Mouse (Mus musculus) forebrain, embryonic 13.5 days (tissue): Measurements from ENCODE around the gene Marcksl1. TPM values are rescaled to one million over a fixed set of nuclear protein-coding genes. Genes with fewer than 3 reads are reported as not detected.

Experiments used
- ATAC-seq: fragments of 200-750 bp; cut with Nextera tagmentation; 2 replicates; pipeline ENCODE4 v1.8.0; 2017
- H3K27ac ChIP-seq: fragments of 300-500 bp; sonication (generic); 2 replicates; pipeline ENCODE4 v1.5.1; 2015; ENCODE audit warnings: inconsistent platforms, mild to moderate bottlenecking, moderate library complexity
- H3K27me3 ChIP-seq: fragments of 300-500 bp; sonication (generic); 2 replicates; pipeline ENCODE4 v1.6.1; 2015; ENCODE audit warnings: mild to moderate bottlenecking, inconsistent platforms
- H3K36me3 ChIP-seq: fragments of 300-500 bp; sonication (generic); 2 replicates; pipeline ENCODE4 v1.6.1; 2015; ENCODE audit warnings: mild to moderate bottlenecking, inconsistent platforms; ENCODE audit not compliant: poor library complexity, severe bottlenecking
- H3K4me1 ChIP-seq: fragments of 300-500 bp; sonication (generic); 2 replicates; pipeline ENCODE4 v1.6.1; 2015; ENCODE audit warnings: inconsistent platforms
- H3K4me2 ChIP-seq: fragments of 300-500 bp; sonication (generic); 2 replicates; pipeline ENCODE4 v1.6.1; 2015; ENCODE audit warnings: inconsistent platforms, mild to moderate bottlenecking, moderate library complexity
- H3K4me3 ChIP-seq: fragments of 300-500 bp; sonication (generic); 2 replicates; pipeline ENCODE4 v1.5.1; 2015; ENCODE audit warnings: mild to moderate bottlenecking, inconsistent platforms
- H3K9ac ChIP-seq: fragments of 300-500 bp; sonication (generic); 2 replicates; pipeline ENCODE4 v1.6.1; 2015; ENCODE audit warnings: mild to moderate bottlenecking, inconsistent platforms
- H3K9me3 ChIP-seq: fragments of 300-500 bp; sonication (generic); replicated peaks from 2 replicates; pipeline ENCODE4 v1.6.1; 2016; ENCODE audit warnings: inconsistent platforms
- WGBS: fragments of 180-500 bp; shearing (Covaris S2); methylation state at CpG from one replicate; pipeline ENCODE4 v1.1.7; 2015; 5-methylcytosine and 5-hydroxymethylcytosine counted together
- polyA plus RNA-seq: library from polyadenylated mRNA; unstranded; fragments of >200 nt; fragmentation: Nextera tagmentation; extraction: Ambion mirVana; gene quantifications from 2 replicates; pipeline ENCODE4 v1.2.1, GENCODE M21; 2015

Marcksl1 gene
- polyA plus RNA-seq, 1 experiment from 2014 or later = 1,774 TPM

DNA sequence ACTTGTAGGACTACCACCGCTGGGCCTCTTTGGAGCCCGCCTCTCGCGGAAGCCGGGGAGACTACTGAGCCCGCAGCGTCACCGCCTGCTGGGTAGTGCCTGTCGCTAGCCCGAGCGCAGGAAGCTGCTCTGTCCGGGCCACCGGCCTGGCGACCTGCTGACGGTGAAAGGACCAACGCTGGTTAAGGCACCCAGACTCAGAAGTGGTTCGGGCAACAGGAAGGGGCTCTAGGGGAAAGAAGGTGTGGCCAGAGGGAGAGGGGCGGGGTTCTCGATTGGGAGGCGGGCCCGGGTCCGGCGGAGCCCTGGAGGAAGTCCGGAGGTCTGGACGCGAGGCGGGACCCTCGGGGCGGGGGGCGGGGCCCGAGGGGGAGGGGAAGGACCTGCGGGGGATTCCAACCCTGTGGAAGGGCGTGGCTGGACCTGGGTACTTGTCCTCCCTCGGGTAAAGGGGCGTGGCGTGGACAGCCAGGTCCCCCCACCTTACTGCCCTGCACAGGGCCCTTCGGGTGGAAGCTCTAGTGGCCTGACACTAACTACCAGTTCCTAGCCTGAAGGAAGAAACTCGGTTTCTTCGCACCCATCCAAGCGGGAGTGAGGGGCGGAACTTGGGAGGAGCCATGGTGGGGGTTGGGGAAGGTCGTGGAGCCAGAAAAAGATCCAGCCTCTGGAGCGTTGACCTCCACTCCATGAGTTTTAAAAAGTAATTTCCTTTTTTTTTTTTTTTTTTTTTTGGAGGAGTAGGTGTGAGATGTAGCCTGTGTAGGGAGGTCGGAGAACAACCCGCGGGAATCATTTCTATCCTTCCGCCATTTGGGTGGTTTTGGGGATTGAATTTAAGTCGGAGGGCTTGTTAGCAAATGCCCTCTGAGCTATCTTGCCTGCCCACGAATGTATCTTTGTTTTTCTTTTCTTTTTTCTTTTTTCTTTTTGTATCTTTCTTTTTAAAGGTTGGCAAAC is 12.5 kb upstream of the Marcksl1 start:
- peak overlapping the region; percentile 56 for H3K4me3 ChIP-seq
- peak; percentile 86 for ATAC-seq
- H3K9ac ChIP-seq = peak overlapping the region; percentile 64
- H3K27ac ChIP-seq = peak overlapping the region; percentile 64
- peak overlapping the region; percentile 83 for H3K4me2 ChIP-seq
- peaks cover 23% of the 10 kb centered on the region for H3K4me1 ChIP-seq
- 1% methylated on average over 48 of the region's 49 CpGs for WGBS
- H3K36me3 ChIP-seq = no peaks in the 10 kb centered on the region
- H3K27me3 ChIP-seq = peaks cover 4% of the 10 kb centered on the region
- H3K9me3 ChIP-seq = no peaks in the 10 kb centered on the region

DNA sequence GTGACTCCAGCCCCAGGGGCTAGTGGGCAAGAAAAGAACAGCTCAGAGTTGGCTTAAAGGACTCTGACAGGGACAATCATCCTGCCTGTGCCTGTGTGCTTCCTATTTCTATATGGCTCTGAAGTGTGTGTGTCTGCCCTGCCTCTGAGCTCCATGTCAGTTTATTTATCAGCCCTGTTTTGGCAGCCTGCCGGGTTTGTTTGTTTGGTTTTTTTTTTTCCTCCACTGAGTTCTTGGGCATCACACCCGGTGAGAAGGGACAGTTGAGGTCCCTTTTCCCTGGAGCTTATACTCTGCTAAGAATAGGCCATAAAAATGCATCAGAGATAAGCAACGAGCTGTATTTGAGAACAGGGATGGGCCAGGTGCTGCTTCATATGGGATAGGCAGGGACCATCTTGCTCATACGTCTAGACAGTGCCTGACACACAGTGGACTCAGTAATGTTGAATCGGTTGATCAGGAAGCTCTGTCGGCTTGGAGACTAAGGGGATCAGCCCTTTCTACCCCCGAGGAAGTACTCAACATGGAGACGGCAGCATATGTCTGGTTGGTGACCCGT is 11.0 kb upstream of the Marcksl1 start:
- 79% methylated on average over 9 of the region's 9 CpGs for WGBS
- Histone ChIP-seq H3K36me3 (no peaks in the 10 kb centered on the region), H3K4me2 (no peak overlapping the region), H3K4me3 (no peak overlapping the region), H3K27ac (no peak overlapping the region), H3K4me1 (peaks cover 12% of the 10 kb centered on the region), H3K9me3 (no peaks in the 10 kb centered on the region), H3K27me3 (peaks cover 4% of the 10 kb centered on the region), H3K9ac (no peak overlapping the region)
- ATAC-seq = no peak

DNA sequence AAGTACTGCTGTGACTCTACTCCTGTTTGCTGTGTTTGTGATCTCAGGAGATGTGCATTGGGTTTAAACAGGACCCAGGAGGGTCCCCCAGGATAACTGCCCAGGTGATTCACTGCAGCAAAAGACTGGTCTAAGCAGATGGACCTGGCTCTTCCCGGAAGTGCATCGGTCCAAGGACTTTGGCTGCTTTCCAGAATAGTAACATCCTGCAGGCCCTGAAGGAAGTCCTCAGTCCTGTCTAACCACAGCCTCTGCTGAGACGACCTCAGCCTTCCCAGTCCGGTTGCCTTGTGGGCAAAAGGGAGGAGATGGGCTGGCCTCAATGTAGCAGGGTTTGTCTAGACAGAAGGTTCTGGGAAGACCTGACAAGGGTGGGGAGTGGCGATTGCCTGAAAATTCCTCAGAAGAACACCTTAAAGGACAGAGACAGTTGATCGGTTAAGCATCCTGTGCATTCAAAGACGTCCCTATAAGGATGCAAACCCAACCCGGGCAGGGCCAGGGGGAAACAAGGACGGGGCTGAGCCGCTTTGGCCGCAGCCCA is 10.4 kb upstream of the Marcksl1 start:
- H3K27ac ChIP-seq = no peak overlapping the region
- H3K4me2 ChIP-seq = no peak overlapping the region
- no peak overlapping the region for H3K4me3 ChIP-seq
- no peak for ATAC-seq
- 83% methylated on average over 11 of the region's 11 CpGs for WGBS
- H3K27me3 ChIP-seq = peaks cover 4% of the 10 kb centered on the region
- peaks cover 12% of the 10 kb centered on the region for H3K4me1 ChIP-seq
- no peaks in the 10 kb centered on the region for H3K36me3 ChIP-seq
- H3K9ac ChIP-seq = no peak overlapping the region
- no peaks in the 10 kb centered on the region for H3K9me3 ChIP-seq

DNA sequence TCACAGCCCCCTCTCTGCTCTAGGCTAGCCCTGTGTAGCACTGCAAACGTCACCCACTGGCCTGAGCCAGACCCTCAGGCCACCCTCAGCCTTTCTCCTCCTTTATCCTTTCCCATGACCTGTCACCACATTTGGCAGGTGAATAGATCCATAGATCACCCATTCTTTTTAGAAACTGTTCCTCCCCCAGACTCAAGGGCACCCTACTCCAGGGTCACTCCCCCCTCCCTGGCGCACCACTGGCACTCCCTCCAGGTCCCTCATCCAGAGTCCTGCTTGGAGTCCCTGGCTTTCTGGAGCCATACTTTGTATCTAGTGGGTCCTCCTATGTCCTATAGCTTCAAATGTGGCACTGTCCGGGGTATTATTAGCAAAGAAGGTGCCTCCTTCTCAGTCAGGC is 7.9 kb upstream of the Marcksl1 start:
- ATAC-seq = no peak
- Histone ChIP-seq H3K27ac (no peak overlapping the region), H3K4me1 (peaks cover 18% of the 10 kb centered on the region), H3K27me3 (peaks cover 4% of the 10 kb centered on the region; the same call in 1 of the 2 replicates), H3K4me2 (no peak overlapping the region), H3K36me3 (no peaks in the 10 kb centered on the region), H3K9me3 (no peaks in the 10 kb centered on the region), H3K9ac (no peak overlapping the region), H3K4me3 (no peak overlapping the region)
- 77% methylated on average over 3 of the region's 3 CpGs for WGBS

DNA sequence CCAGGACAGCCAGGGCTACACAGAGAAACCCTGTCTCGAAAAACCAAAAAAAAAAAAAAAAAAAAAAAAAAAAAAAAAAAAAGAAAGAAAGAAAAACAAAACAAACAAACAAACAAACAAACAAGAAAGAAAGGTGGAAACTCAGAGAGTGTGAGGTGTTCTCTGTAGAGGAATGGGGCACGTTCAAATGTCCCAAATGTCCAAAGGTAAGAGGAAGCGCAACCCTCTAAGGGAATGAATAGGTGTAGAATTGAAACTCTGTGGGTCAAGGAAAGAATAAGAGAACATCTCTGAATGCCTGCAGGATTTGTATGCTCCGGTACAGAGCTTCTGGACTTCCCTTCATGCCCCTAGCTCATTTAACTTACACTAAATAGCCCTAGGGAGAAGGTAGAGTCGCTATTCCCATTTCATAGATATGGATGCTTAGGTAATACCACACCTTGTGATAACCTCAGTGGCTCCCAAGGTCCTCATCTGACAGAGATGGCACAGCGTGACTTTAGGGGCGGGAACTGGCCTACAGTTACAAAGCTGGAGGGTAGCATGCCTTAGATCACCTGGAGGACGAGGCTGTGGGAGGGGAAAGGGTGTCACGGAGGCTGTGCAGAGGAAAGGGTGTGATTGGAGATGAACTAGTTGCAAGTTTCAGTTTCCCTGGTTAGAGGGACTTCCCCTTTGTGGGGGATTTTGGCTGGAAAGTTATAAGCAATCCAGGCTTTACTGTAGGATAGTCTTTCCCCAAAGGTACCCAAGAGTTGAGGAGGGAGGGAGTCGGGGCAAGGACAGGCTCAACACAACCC is 5.7 kb upstream of the Marcksl1 start:
- Histone ChIP-seq H3K9ac (no peak overlapping the region), H3K36me3 (no peaks in the 10 kb centered on the region), H3K4me3 (no peak overlapping the region), H3K4me1 (peaks cover 27% of the 10 kb centered on the region), H3K27me3 (no peaks in the 10 kb centered on the region), H3K27ac (no peak overlapping the region), H3K4me2 (no peak overlapping the region), H3K9me3 (no peaks in the 10 kb centered on the region)
- no peak for ATAC-seq
- WGBS = 72% methylated on average over 9 of the region's 10 CpGs

DNA sequence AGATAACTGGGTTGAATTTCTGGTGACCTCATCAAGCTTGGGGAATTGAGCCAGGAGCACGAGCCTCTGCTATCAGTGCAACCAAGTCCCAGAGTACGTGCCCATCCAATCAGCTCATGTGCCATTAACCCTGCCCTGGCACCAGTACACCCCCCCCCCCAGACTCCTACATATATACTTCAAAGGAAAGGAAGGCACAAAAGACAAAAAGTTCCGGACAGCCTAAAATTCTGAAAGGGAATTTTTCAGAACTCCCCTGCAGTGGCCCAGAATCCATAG is 5.2 kb upstream of the Marcksl1 start:
- no peaks in the 10 kb centered on the region for H3K36me3 ChIP-seq
- H3K4me3 ChIP-seq = no peak overlapping the region
- no peak overlapping the region for H3K9ac ChIP-seq
- no peak overlapping the region for H3K27ac ChIP-seq
- H3K9me3 ChIP-seq = no peaks in the 10 kb centered on the region
- WGBS = 76% methylated on average over 3 of the region's 3 CpGs
- H3K4me1 ChIP-seq = peaks cover 31% of the 10 kb centered on the region
- H3K4me2 ChIP-seq = no peak overlapping the region
- no peaks in the 10 kb centered on the region for H3K27me3 ChIP-seq
- no peak for ATAC-seq

DNA sequence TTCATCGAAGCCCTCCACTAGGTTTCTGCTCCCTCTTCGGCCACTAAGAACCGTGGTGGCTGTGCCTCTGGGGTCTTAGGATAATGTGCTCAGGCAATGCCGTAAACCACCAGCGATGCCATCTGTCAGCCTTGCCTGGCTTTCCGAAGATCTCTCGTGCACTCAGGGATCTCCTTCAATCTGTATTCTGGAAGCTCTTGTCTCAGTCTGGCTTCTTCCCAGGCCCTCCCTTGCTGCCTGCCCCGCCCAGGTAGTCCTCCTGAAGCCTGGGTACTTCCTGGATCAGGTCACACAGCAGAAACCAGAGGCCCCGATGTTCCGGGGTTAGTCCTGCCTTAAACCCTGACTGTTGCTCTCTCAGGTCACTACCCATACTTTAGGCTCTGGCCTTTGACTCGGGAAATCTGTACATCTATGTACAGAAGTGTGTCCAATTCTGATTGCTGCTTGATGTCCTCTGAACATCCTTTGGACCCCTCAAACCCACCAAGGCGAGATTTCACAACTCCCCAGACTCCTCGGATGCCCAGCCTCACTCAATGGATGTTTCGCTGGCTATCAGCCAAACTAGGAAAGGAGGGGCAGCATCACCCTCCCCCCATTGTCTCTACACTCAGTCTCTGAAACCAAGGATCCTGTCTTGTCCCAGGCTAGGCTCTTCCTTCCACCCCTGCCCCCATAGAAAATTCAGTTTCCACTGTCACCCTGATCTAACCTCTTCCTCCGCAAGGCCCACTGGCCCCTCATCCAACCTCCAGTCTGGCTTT is 4.4 kb upstream of the Marcksl1 start:
- no peak overlapping the region for H3K27ac ChIP-seq
- H3K27me3 ChIP-seq = no peaks in the 10 kb centered on the region
- no peaks in the 10 kb centered on the region for H3K36me3 ChIP-seq
- 0 out of 2 replicates have a peak overlapping the region, but pooled peaks have one; percentile 12 for H3K9ac ChIP-seq
- H3K4me3 ChIP-seq = no peak overlapping the region
- H3K4me1 ChIP-seq = peaks cover 32% of the 10 kb centered on the region
- 60% methylated on average over 15 of the region's 15 CpGs for WGBS
- H3K4me2 ChIP-seq = no peak overlapping the region
- no peak for ATAC-seq
- no peaks in the 10 kb centered on the region for H3K9me3 ChIP-seq

DNA sequence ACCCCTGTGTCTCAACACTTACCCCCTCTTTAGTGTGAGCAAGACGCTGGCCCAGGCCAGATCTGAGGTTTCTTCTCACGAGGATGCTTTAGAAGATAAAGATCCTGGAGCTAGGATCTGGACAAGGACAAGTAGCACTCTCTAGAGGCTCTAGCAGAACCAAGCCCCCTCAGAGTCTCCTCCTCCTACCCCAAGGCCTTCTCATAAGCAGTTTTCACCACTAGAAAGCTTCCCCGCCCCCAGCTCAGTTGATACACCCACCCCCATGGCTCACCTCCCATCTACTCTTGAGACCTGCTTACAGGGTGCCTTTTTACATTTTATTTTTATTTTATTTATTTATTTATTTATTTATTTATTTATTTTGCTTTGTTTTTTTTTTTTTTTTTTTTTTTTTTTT is 3.7 kb upstream of the Marcksl1 start:
- Histone ChIP-seq H3K36me3 (no peaks in the 10 kb centered on the region), H3K4me1 (peaks cover 32% of the 10 kb centered on the region), H3K4me2 (no peak overlapping the region), H3K27me3 (no peaks in the 10 kb centered on the region), H3K9me3 (no peaks in the 10 kb centered on the region), H3K9ac (no peak overlapping the region), H3K4me3 (no peak overlapping the region), H3K27ac (no peak overlapping the region)
- no peak for ATAC-seq
- WGBS = 76% methylated on average over 3 of the region's 3 CpGs

DNA sequence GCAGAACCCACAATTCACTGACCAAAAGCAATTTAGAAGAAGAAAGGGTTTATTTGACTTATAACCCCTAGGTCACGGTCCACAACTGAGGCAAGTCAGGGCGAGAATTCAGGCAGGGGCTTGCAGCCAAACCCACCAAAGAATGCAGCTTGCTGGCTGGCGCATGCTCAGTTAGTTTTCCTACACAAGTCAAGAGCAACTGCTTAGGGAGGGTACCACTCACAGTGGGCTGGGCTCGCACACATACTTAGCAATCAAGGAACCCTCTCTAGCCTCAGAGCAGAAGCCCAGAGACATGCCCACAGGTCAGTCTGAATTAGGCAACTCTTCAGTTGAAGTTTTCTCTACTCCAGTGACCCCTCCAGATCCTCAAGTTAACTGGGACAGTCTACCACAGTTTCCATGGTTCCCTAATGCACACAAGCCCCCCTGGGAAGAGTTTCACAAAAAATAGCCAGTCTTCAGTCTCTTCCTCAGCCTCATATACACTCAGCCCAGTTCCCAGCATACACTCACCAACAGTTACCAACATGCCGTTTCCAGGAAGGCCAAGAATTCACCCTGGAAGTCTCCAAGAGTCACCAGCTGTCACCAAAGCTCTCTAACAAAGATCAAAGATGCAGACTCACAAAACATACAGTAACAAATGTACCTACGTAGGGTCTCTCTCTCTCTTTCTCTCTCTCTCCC is 2.5 kb upstream of the Marcksl1 start:
- Histone ChIP-seq H3K9ac (no peak overlapping the region), H3K4me2 (no peak overlapping the region), H3K36me3 (peaks cover 12% of the 10 kb centered on the region), H3K9me3 (no peaks in the 10 kb centered on the region), H3K4me3 (no peak overlapping the region), H3K27me3 (no peaks in the 10 kb centered on the region), H3K4me1 (peaks cover 42% of the 10 kb centered on the region), H3K27ac (no peak overlapping the region)
- WGBS = 41% methylated on average over 6 of the region's 6 CpGs
- no peak for ATAC-seq

DNA sequence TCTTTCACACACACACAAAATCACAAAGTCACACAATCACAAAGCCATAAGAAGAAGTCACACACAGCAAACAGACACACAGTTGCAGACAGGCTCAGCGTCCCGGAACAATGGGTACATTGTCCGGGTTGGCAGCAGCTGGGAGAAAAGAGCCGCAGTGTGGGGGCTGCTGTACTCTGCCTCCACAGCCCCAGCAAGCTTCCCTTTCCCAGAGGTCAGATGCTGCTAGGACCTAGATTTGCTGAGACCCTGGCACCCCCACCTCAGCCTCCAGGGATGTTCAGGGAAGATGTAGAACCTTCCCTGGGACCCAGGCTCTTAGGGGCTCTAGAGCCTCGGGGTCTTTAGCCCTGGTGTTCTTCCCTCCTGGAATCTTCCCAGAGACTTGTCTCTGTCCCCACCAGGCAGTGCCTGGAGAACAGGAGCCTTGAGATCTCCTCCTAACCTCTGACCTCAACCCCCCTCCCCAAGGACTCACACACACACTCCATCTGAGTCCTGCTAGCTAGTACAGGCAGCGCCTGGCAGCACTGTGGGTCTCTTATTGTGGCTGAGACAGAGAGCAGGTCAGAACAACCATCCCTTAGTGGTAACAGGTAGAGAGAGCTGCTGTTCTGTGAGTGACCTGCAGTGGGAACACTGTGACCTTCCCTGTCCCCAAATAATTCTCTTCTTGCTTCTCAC is 1.8 kb upstream of the Marcksl1 start:
- no peak for ATAC-seq
- no peak overlapping the region for H3K4me3 ChIP-seq
- WGBS = 13% methylated on average over 6 of the region's 6 CpGs
- H3K4me1 ChIP-seq = peaks cover 46% of the 10 kb centered on the region
- H3K27me3 ChIP-seq = no peaks in the 10 kb centered on the region
- H3K4me2 ChIP-seq = no peak overlapping the region
- H3K27ac ChIP-seq = no peak overlapping the region
- H3K9ac ChIP-seq = peak overlapping the region; percentile 27; the same call in 1 of the 2 replicates
- no peaks in the 10 kb centered on the region for H3K9me3 ChIP-seq
- peaks cover 18% of the 10 kb centered on the region for H3K36me3 ChIP-seq
